Mouse (Mus musculus): ENCODE measurements around the gene Pcgf6. TPM values are rescaled to one million over a fixed set of nuclear protein-coding genes. Genes with fewer than 3 reads are reported as not detected.

Gene Pcgf6
- total RNA-seq (2014; rRNA removed; ENCODE audit: low replicate concordance): 3.3 and 4.3 TPM in 2 replicates
- 4.1 and 4.2 TPM in 2 replicates for polyA plus RNA-seq (2015; fragmentation: Nextera tagmentation; extraction: Ambion mirVana)

DNA sequence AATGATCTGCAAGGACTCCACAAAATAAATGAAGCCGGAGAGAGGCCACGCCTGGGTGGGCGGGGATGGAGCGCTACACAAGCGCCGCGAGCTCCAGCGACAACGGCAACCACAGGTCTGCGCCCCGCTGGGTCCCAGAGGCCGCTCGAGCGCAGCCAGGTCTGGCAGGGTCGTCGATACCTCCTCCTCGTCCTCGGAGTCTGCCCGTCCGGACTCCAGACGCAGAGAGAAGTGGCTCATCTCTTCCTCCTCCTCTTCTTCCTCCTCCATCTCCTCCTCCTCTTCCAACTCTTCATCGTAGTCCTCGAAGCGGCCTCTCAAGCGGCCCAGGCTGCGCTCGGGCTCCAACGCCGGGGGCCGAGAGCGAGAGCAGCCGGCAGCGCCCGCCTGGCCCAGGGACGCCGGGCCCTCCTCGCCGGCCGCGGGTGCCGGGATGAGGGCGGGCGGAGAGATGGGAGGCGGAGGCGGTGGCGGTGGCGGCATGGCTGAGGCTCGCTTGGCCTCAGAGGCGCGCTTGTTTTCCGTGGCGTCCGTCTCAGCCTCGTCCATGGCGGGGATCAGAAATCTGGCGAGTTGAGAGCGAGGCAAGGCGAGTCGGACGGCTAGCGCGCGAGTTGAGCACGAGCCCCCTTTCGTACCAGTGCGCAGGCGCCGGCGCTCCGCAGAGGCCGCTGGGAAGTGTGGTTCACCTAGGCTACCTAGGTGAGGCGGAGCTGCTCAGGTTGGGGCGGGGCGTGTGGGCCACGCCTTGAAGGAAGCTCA lies at the start of gene Pcgf6:
Gene Pcgf6 (minus strand): TSS at position 636 of the 762 bp plus-strand sequence.
- Histone ChIP-seq H3K9me3 (replicated peaks; ENCODE audit: control insufficient read depth, low read length) (no peaks in the 10 kb centered on the region), H3K27me3 (ENCODE audit: control insufficient read depth, insufficient read depth, low read length) (no peaks in the 10 kb centered on the region), H3K27ac (ENCODE audit: low read depth) (peak within 1 kb of the TSS; percentile 81), H3K9ac (replicated peaks; ENCODE audit: low read depth, low read length) (peak within 1 kb of the TSS; percentile 75), H3K4me1 (ENCODE audit: control insufficient read depth, insufficient read depth) (peaks cover 6% of the 10 kb centered on the region; the same call in 1 of the 2 replicates), H3K36me3 (replicated peaks; ENCODE audit: control insufficient read depth, insufficient read depth, low read length) (peaks cover 17% of the 10 kb centered on the region; the same call in 1 of the 2 replicates), H3K4me2 (ENCODE audit: low read depth, low read length) (peak within 1 kb of the TSS; percentile 99), H3K4me3 (ENCODE audit: low read depth, low read length) (peak within 1 kb of the TSS; percentile 85)
- WGBS: 0% methylated on average over 74 of the region's 75 CpGs
- ATAC-seq (ENCODE audit: insufficient read depth, low read depth) (peak; percentile 85), DNase-seq (ENCODE audit: low spot score) (peak; percentile 55)
- no peak for TF ChIP-seq CTCF (IDR thresholded peaks at IDR 0.05; ENCODE audit: low read depth)
- TF ChIP-seq EP300 (IDR thresholded peaks at IDR 0.05; ENCODE audit: low read depth): no peak

DNA sequence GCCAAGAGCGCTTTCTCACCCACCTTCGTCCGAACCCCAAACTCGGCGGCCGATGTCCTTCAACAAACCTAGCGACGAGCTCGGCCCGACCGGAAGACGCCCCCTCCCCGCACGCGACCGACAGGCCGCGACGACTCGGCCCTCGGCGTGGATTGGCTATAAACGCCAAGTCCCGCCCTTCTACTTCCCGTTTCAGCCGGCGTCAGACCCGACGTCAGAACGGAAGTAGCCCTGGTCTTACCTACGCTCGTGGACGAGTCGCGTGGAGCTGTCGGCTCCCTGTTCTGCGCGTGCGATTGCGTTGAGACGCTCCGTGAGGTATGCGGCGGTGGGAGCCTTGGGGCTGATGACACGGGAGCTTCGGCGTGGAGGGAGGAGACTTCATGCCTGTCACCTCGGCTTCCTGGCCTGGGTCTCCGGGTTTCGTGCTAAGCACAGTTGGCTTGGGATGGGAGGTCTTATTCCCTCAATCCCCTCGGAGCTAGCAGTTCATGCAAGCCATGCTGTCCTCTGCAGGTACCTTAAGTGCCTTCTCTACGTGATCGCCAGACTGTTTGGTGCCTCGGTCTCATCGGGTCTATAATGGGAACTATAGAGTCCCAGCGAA lies 39.9 kb upstream of the Pcgf6 start, which contains the start of the genes Usmg5 and Pdcd11:
Gene Usmg5 (minus strand): TSS at position 98 of the 607 bp plus-strand sequence.
Gene Pdcd11 (plus strand): TSS at position 219 of the 607 bp plus-strand sequence.
- peaks cover 44% of the 10 kb centered on the region for H3K36me3 ChIP-seq (replicated peaks; ENCODE audit: control insufficient read depth, insufficient read depth, low read length)
- no peaks in the 10 kb centered on the region for H3K9me3 ChIP-seq (replicated peaks; ENCODE audit: control insufficient read depth, low read length)
- DNase-seq (ENCODE audit: low spot score) (peak; percentile 96), ATAC-seq (ENCODE audit: insufficient read depth, low read depth) (peak; percentile 100)
- H3K27ac ChIP-seq (ENCODE audit: low read depth): peak within 1 kb of the TSS; percentile 95
- no peaks in the 10 kb centered on the region for H3K27me3 ChIP-seq (ENCODE audit: control insufficient read depth, insufficient read depth, low read length)
- H3K4me2 ChIP-seq (ENCODE audit: low read depth, low read length): peak within 1 kb of the TSS; percentile 92
- H3K9ac ChIP-seq (replicated peaks; ENCODE audit: low read depth, low read length): peak within 1 kb of the TSS; percentile 98
- no peak; the same call in 1 of the 2 replicates for TF ChIP-seq EP300 (IDR thresholded peaks at IDR 0.05; ENCODE audit: low read depth)
- no peak for TF ChIP-seq CTCF (IDR thresholded peaks at IDR 0.05; ENCODE audit: low read depth)
- under 1% methylated on average over 54 of the region's 56 CpGs for WGBS
- H3K4me1 ChIP-seq (ENCODE audit: control insufficient read depth, insufficient read depth): peaks cover 25% of the 10 kb centered on the region
- peak within 1 kb of the TSS; percentile 96 for H3K4me3 ChIP-seq (ENCODE audit: low read depth, low read length)

DNA sequence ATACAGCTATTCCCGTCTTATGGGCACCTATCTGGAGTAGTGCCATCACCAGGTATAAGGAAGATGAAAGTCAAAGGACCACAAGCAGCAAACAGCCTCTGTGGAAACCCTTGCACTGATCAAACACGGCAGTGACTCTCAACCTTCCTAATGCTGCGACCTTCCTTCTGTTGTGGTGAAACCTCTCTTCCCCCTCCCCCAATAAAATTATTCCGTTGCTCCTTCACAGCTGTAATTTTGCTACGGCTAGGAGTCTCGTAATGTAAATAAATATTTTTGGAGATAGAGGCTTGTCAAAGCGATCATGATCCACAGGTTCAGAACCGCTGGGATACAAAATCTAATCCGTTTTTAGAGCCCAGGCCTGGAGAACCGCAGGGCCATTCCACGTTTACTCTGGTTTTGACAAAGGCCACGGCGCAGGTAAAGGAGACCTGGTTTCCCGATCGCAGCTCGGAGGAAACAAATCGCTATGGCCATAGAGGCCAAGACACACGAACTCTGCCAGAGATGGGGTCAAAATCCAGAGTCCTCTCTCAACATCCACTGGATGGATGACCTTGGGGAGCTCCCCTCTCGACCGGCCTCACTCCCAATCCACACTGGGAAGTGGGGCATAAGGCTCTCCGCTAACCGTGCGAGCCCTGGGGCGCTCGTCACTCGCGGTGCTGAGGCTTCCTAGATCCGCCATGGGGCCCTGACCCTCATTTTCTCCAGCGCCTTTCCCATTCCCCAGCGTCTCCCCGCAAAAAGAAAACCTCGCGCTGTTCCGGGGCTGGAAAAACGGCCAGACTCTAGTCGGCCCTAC lies 39.2 kb upstream of the Pcgf6 start:
- Histone ChIP-seq H3K36me3 (replicated peaks; ENCODE audit: control insufficient read depth, insufficient read depth, low read length) (peaks cover 44% of the 10 kb centered on the region), H3K9ac (replicated peaks; ENCODE audit: low read depth, low read length) (peak overlapping the region; percentile 98), H3K4me3 (ENCODE audit: low read depth, low read length) (peak overlapping the region; percentile 96), H3K4me1 (ENCODE audit: control insufficient read depth, insufficient read depth) (peaks cover 25% of the 10 kb centered on the region), H3K27me3 (ENCODE audit: control insufficient read depth, insufficient read depth, low read length) (no peaks in the 10 kb centered on the region), H3K27ac (ENCODE audit: low read depth) (peak overlapping the region; percentile 95), H3K4me2 (ENCODE audit: low read depth, low read length) (peak overlapping the region; percentile 92), H3K9me3 (replicated peaks; ENCODE audit: control insufficient read depth, low read length) (no peaks in the 10 kb centered on the region)
- ATAC-seq (ENCODE audit: insufficient read depth, low read depth) (peak; percentile 64), DNase-seq (ENCODE audit: low spot score) (peak; percentile 30)
- TF ChIP-seq EP300 (IDR thresholded peaks at IDR 0.05; ENCODE audit: low read depth): no peak
- TF ChIP-seq CTCF (IDR thresholded peaks at IDR 0.05; ENCODE audit: low read depth): no peak
- WGBS: under 1% methylated on average over 36 of the region's 36 CpGs

DNA sequence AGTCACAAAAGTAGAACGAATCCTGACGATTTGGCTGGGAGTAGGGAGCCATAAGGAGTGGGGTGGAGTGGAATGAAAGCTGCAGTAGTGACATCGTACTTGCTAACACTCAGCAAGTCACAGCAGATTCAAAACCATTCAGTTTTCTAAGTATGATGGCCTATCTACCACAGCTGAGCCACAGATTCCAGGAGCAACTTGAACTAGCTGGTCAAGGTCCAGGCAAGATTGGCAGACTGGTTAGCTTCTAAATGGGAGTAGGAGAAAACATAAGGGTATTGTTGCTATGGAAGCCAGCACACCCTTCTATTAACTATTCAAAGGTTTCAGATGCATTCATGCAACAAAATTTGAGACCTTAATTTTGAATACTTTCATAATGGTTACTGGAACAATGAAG lies 37.5 kb upstream of the Pcgf6 start:
- ATAC-seq (ENCODE audit: insufficient read depth, low read depth) (no peak), DNase-seq (ENCODE audit: low spot score) (no peak)
- Histone ChIP-seq H3K36me3 (replicated peaks; ENCODE audit: control insufficient read depth, insufficient read depth, low read length) (peaks cover 46% of the 10 kb centered on the region), H3K4me2 (ENCODE audit: low read depth, low read length) (peak overlapping the region; percentile 92), H3K4me3 (ENCODE audit: low read depth, low read length) (peak overlapping the region; percentile 96), H3K27ac (ENCODE audit: low read depth) (no peak overlapping the region), H3K9me3 (replicated peaks; ENCODE audit: control insufficient read depth, low read length) (no peaks in the 10 kb centered on the region), H3K4me1 (ENCODE audit: control insufficient read depth, insufficient read depth) (peaks cover 25% of the 10 kb centered on the region), H3K27me3 (ENCODE audit: control insufficient read depth, insufficient read depth, low read length) (no peaks in the 10 kb centered on the region), H3K9ac (replicated peaks; ENCODE audit: low read depth, low read length) (peak overlapping the region; percentile 17; the same call in 1 of the 2 replicates)
- 46% methylated on average over 3 of the region's 3 CpGs for WGBS
- TF ChIP-seq EP300 (IDR thresholded peaks at IDR 0.05; ENCODE audit: low read depth): no peak
- no peak for TF ChIP-seq CTCF (IDR thresholded peaks at IDR 0.05; ENCODE audit: low read depth)

Measured in heart, postnatal 0 days (tissue).